Mouse (Mus musculus) liver, adult 2 months (tissue): ENCODE data around the gene Zfp14. TPM values are rescaled to one million over a fixed set of nuclear protein-coding genes. Genes with fewer than 3 reads are reported as not detected.

Experiments
- DNase-seq: peaks from one replicate; pipeline ENCODE4 v3.0.0-alpha.2; 2011; ENCODE audit warnings: low read depth, low spot score; ENCODE audit errors: extremely low read depth
- H3K27ac ChIP-seq: fragments of 200-500 bp; replicated peaks from 2 replicates; pipeline ENCODE4 v1.5.1; 2012; ENCODE audit warnings: low read depth, mild to moderate bottlenecking, control low read depth, inconsistent platforms, low read length; ENCODE audit not compliant: insufficient read depth
- H3K27me3 ChIP-seq: fragments of 200-500 bp; 2 replicates; pipeline ENCODE4 v1.6.1; 2012; ENCODE audit warnings: mild to moderate bottlenecking, moderate library complexity, low read length, inconsistent platforms; ENCODE audit not compliant: control insufficient read depth, insufficient read depth
- H3K36me3 ChIP-seq: fragments of 200-500 bp; 2 replicates; pipeline ENCODE4 v1.6.1; 2012; ENCODE audit warnings: low read length, inconsistent platforms; ENCODE audit not compliant: control insufficient read depth, insufficient read depth
- H3K4me1 ChIP-seq: fragments of 200-500 bp; 2 replicates; pipeline ENCODE4 v1.6.1; 2011; ENCODE audit warnings: low read length; ENCODE audit not compliant: control insufficient read depth, insufficient read depth
- H3K4me3 ChIP-seq: fragments of 200-500 bp; 2 replicates; pipeline ENCODE4 v1.5.1; 2011; ENCODE audit warnings: low read depth, mild to moderate bottlenecking, control low read depth, low read length, moderate library complexity; ENCODE audit not compliant: insufficient read depth
- H3K79me2 ChIP-seq: fragments of 200-500 bp; 2 replicates; pipeline ENCODE4 v1.6.1; 2012; ENCODE audit warnings: inconsistent platforms, mild to moderate bottlenecking, low read length, moderate library complexity; ENCODE audit not compliant: control insufficient read depth, insufficient read depth
- H3K9ac ChIP-seq: fragments of 200-500 bp; 2 replicates; pipeline ENCODE4 v1.6.1; 2012; ENCODE audit warnings: low read depth, mild to moderate bottlenecking, control low read depth, inconsistent platforms, low read length
- CTCF ChIP-seq: fragments of 200-500 bp; IDR thresholded peaks from 2 replicates; pipeline ENCODE4 v1.5.1; 2011; ENCODE audit warnings: low read depth, low read length, control low read depth
- POLR2A ChIP-seq: fragments of 200-500 bp; IDR thresholded peaks from 2 replicates; pipeline ENCODE4 v1.6.1; 2011; ENCODE audit warnings: low read length, control low read depth; ENCODE audit not compliant: insufficient read depth; ENCODE audit errors: extremely low read depth
- WGBS: fragments of 180-500 bp; shearing (Covaris S2); methylation state at CpG from one replicate; pipeline ENCODE4 v1.1.7; 2018; 5-methylcytosine and 5-hydroxymethylcytosine counted together
- polyA plus RNA-seq: library from polyadenylated mRNA; depleted of rRNA; stranded (reverse); fragments of >200 nt; gene quantifications from 2 replicates; pipeline ENCODE4 v1.2.3, GENCODE M21; 2012; rRNA removed
- total RNA-seq: library from RNA; depleted of rRNA; stranded (reverse); fragments of >200 nt; gene quantifications from 2 replicates; pipeline ENCODE4 v1.2.3, GENCODE M21; 2014; rRNA removed

Gene Zfp14
- total and polyA plus RNA-seq, 2 experiments: 0.49 to 1.1 TPM

DNA sequence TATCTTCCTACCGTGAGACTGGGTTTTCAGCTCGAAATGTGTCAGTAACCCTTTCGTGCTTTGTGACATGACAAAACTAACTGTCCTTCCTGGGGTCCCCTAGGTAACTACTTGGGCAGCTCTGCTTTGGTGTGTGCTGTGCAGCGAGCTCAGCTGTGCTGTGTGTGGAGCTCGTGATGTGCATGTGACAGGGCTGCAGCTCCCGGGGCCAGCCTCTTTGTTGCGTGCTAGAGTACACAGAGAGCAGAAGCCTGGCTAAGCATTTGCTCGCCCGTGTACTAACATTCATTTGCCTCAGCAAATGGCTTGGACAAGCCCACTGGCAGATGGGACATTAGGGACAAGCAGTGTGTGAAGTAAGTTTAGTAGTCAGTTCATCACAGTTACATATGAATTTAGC is 57.8 kb downstream of the Zfp14 start:
- Histone ChIP-seq H3K4me1 (peaks cover 6% of the 10 kb centered on the region), H3K79me2 (peaks cover 20% of the 10 kb centered on the region; the same call in 1 of the 2 replicates), H3K27me3 (no peaks in the 10 kb centered on the region), H3K9ac (no peak overlapping the region), H3K27ac (no peak overlapping the region), H3K36me3 (peaks cover 44% of the 10 kb centered on the region), H3K4me3 (no peak overlapping the region)
- 94% methylated on average over 9 of the region's 9 CpGs for WGBS
- TF ChIP-seq CTCF (no peak), POLR2A (no peak)
- DNase-seq: no peak

DNA sequence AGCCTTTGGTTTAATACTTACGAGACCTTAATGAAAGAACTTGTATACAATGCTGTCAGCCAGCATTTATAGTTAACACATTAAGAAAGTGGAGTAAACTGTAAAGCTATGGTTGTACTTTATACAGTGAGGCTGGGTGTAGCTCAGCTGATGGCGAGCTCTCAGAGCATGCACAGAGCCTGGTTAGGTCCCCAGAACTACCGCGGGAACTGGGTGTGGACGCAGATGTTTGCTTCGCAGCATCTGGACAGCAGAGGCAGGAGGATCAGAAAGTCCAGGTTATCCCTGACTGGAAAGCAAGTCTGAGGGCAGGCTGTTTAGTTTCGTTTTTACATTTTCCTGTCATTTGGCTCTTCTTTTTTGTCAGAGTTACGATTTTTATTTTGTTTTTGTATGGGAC is 58.5 kb downstream of the Zfp14 start:
- Histone ChIP-seq H3K4me3 (no peak overlapping the region), H3K79me2 (peaks cover 20% of the 10 kb centered on the region; the same call in 1 of the 2 replicates), H3K36me3 (peaks cover 42% of the 10 kb centered on the region), H3K27me3 (no peaks in the 10 kb centered on the region), H3K27ac (no peak overlapping the region), H3K4me1 (peaks cover 6% of the 10 kb centered on the region), H3K9ac (no peak overlapping the region)
- TF ChIP-seq POLR2A: no peak
- TF ChIP-seq CTCF: no peak
- WGBS: 95% methylated on average over 8 of the region's 8 CpGs
- DNase-seq: no peak

DNA sequence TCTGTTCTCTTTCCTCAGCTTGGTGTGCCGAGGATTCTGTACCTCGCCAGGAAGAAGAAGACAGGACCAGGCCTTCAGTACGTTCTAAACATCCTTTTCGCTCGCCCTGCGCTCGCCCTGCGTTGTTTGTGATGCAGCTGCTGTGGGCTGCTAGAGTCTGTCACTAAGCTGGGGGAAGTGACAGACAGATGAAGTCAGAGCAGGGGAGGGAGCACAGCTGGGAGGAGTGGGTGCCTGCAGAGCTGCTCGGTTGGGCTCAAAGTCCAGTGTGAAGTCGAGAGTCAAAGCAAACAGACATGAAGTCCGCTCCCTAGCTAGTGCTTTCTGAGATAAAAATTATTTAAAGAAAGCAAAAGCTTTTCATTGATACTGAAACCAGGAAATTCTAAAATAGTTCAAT is 62.1 kb downstream of the Zfp14 start:
- H3K27ac ChIP-seq: peak overlapping the region; percentile 69
- H3K79me2 ChIP-seq: peaks cover 21% of the 10 kb centered on the region; the same call in 1 of the 2 replicates
- peak; percentile 91 for DNase-seq
- peaks cover 17% of the 10 kb centered on the region for H3K4me1 ChIP-seq
- H3K9ac ChIP-seq: peak overlapping the region; percentile 5; the same call in 1 of the 2 replicates
- no peak for TF ChIP-seq POLR2A
- no peak for TF ChIP-seq CTCF
- H3K4me3 ChIP-seq: no peak overlapping the region
- H3K36me3 ChIP-seq: peaks cover 31% of the 10 kb centered on the region
- whole genome bisulfite sequencing: 30% methylated on average over 11 of the region's 11 CpGs
- no peaks in the 10 kb centered on the region for H3K27me3 ChIP-seq

DNA sequence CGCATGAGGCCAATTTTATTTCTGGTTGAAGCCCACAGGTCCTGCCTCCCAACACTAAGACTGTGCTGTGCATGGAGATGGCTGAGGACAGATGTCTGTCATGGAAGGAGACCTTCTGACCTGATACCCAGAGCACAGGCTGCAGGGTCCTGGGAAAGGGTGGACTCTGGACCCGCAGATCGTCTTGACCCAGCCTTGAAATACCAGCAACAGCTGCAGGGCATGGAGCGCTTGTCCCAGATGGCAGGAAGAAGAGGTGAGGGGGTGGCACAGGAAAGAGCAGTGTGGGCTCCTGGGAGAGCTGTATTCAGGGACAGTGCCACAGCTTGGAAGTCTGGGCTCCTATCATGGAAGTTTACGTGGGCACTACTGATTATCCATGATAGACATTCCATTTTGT is 63.6 kb downstream of the Zfp14 start:
- Histone ChIP-seq H3K27me3 (no peaks in the 10 kb centered on the region), H3K4me3 (no peak overlapping the region), H3K4me1 (peaks cover 20% of the 10 kb centered on the region), H3K79me2 (peaks cover 17% of the 10 kb centered on the region; the same call in 1 of the 2 replicates), H3K27ac (peak overlapping the region; percentile 36), H3K9ac (no peak overlapping the region), H3K36me3 (peaks cover 22% of the 10 kb centered on the region; the same call in 1 of the 2 replicates)
- DNase-seq: no peak
- TF ChIP-seq POLR2A (no peak), CTCF (no peak)
- WGBS: 70% methylated on average over 5 of the region's 5 CpGs

Other genes with a start within 250 kb of the Zfp14 start
- gene Zfp790, start 235.3 kb downstream of the Zfp14 start, total RNA-seq: 5.6 and 7.2 TPM in 2 replicates
- gene Zfp790, start 235.3 kb downstream of the Zfp14 start, polyA plus RNA-seq: 1.1 and 1.4 TPM in 2 replicates
- 0.54 and 0.65 TPM in 2 replicates for gene Zfp940, start 197.7 kb downstream of the Zfp14 start, total RNA-seq
- gene Zfp940, start 197.7 kb downstream of the Zfp14 start, polyA plus RNA-seq: 0.09 and 0.12 TPM in 2 replicates
- 2.8 and 3.7 TPM in 2 replicates for gene Zfp420, start 191.4 kb downstream of the Zfp14 start, total RNA-seq
- gene Zfp420, start 191.4 kb downstream of the Zfp14 start, polyA plus RNA-seq: 0.34 and 0.50 TPM in 2 replicates
- 3.6 and 4.6 TPM in 2 replicates for gene Zfp27, start 144.8 kb downstream of the Zfp14 start, total RNA-seq
- 1.1 and 1.3 TPM in 2 replicates for gene Zfp27, start 144.8 kb downstream of the Zfp14 start, polyA plus RNA-seq
- 2.4 and 3.2 TPM in 2 replicates for gene Zfp383, start 143.2 kb downstream of the Zfp14 start, total RNA-seq
- gene Zfp383, start 143.2 kb downstream of the Zfp14 start, polyA plus RNA-seq: 0.36 and 0.51 TPM in 2 replicates
- gene Zfp74, start 97.3 kb downstream of the Zfp14 start, total RNA-seq: 2.4 and 2.6 TPM in 2 replicates
- gene Zfp74, start 97.3 kb downstream of the Zfp14 start, polyA plus RNA-seq: 2.3 and 2.7 TPM in 2 replicates
- gene Zfp568, start 67.4 kb downstream of the Zfp14 start, total RNA-seq: 8.7 and 8.8 TPM in 2 replicates
- gene Zfp568, start 67.4 kb downstream of the Zfp14 start, polyA plus RNA-seq: 4.3 and 4.9 TPM in 2 replicates
- 0.40 and 0.46 TPM in 2 replicates for gene Zfp82, start 21.5 kb upstream of the Zfp14 start, total RNA-seq
- 0.04 and 0.14 TPM in 2 replicates for gene Zfp82, start 21.5 kb upstream of the Zfp14 start, polyA plus RNA-seq
- 0.13 TPM in 1 of 2 replicates, not detected in the other for gene Gm26920, start 39.0 kb upstream of the Zfp14 start, total RNA-seq
- not detected in 2 replicates for gene Gm26920, start 39.0 kb upstream of the Zfp14 start, polyA plus RNA-seq
- gene Zfp566, start 39.1 kb upstream of the Zfp14 start, total RNA-seq: 0.37 and 0.67 TPM in 2 replicates
- 0.56 and 1.9 TPM in 2 replicates for gene Zfp566, start 39.1 kb upstream of the Zfp14 start, polyA plus RNA-seq
- 19.0 and 19.6 TPM in 2 replicates for gene Zfp260, start 43.4 kb upstream of the Zfp14 start, total RNA-seq
- 8.3 and 11.1 TPM in 2 replicates for gene Zfp260, start 43.4 kb upstream of the Zfp14 start, polyA plus RNA-seq
- 0.54 and 0.74 TPM in 2 replicates for gene Zfp382, start 70.6 kb upstream of the Zfp14 start, total RNA-seq
- 0.07 TPM in 1 of 2 replicates, not detected in the other for gene Zfp382, start 70.6 kb upstream of the Zfp14 start, polyA plus RNA-seq
- 16.3 and 20.8 TPM in 2 replicates for gene Zfp146, start 118.4 kb upstream of the Zfp14 start, total RNA-seq
- 5.1 and 6.9 TPM in 2 replicates for gene Zfp146, start 118.4 kb upstream of the Zfp14 start, polyA plus RNA-seq
- 6.1 and 9.7 TPM in 2 replicates for gene Cox7a1, start 132.8 kb upstream of the Zfp14 start, total RNA-seq
- 2.0 and 2.8 TPM in 2 replicates for gene Cox7a1, start 132.8 kb upstream of the Zfp14 start, polyA plus RNA-seq
- 65.5 and 73.6 TPM in 2 replicates for gene Capns1, start 147.4 kb upstream of the Zfp14 start, total RNA-seq
- 235 and 253 TPM in 2 replicates for gene Capns1, start 147.4 kb upstream of the Zfp14 start, polyA plus RNA-seq
- 57.1 and 68.6 TPM in 2 replicates for gene Polr2i, start 180.6 kb upstream of the Zfp14 start, total RNA-seq
- 99.9 and 109 TPM in 2 replicates for gene Polr2i, start 180.6 kb upstream of the Zfp14 start, polyA plus RNA-seq
- gene Tbcb, start 180.9 kb upstream of the Zfp14 start, total RNA-seq: 32.3 and 32.5 TPM in 2 replicates
- 21.5 and 22.1 TPM in 2 replicates for gene Tbcb, start 180.9 kb upstream of the Zfp14 start, polyA plus RNA-seq
- gene Ovol3, start 184.3 kb upstream of the Zfp14 start, total RNA-seq: not detected in 2 replicates
- gene Ovol3, start 184.3 kb upstream of the Zfp14 start, polyA plus RNA-seq: 0.94 and 1.0 TPM in 2 replicates
- not detected in 2 replicates for gene Thap8, start 228.7 kb upstream of the Zfp14 start, total RNA-seq
- not detected in 2 replicates for gene Thap8, start 228.7 kb upstream of the Zfp14 start, polyA plus RNA-seq
- gene Wdr62, start 229.0 kb upstream of the Zfp14 start, total RNA-seq: 0.55 and 0.81 TPM in 2 replicates
- 4.8 and 5.9 TPM in 2 replicates for gene Wdr62, start 229.0 kb upstream of the Zfp14 start, polyA plus RNA-seq
- 0.18 and 0.54 TPM in 2 replicates for gene Clip3, start 240.3 kb upstream of the Zfp14 start, total RNA-seq
- gene Clip3, start 240.3 kb upstream of the Zfp14 start, polyA plus RNA-seq: 0.24 and 0.80 TPM in 2 replicates